Mouse (Mus musculus): ENCODE measurements around the gene Shisa7. TPM values are rescaled to one million over a fixed set of nuclear protein-coding genes. Genes with fewer than 3 reads are reported as not detected.

The Shisa7 gene
- polyA plus RNA-seq (2014; fragmentation: Illumina TruSeq; extraction: RNeasy Lipid Tissue Mini Kit (QIAGEN cat#74804)), result 0.57 TPM

DNA sequence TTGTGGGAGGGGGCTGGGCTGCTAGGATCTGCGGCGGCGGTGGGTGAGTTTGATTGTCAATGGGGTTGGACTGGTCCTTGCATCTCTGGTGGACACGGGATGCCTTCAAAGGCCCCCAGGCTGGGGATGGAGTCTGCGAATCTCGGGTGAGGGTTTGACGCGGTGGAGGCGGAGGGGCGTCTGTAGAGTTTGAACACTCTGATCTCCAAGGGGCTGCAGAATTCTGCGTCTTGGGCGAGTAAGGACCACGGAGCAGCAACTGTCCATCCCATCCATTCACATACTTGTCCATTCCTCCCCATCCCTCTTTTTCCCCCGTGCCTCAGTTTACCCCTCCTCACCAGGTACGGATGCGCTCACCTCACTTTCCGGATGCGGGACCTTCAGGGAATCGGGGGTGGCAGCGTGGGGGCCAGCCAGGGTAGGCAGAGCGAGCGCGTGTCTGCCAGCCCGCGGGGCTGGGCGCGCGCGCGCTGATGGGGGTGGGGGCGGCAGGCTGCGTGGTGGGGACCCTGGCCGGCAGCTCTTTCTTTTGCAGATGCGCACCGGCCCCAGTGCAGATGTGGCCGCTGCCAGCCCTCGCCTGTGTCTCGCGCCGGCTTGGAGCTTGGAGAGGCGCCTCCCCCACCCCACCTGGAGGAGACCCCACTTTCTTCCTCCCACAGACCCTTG is at the start of gene Shisa7:
Gene Shisa7, minus strand, starts transcription at position 452 of the 672 bp plus-strand sequence.

GRCm38 (mm10) chr7:4876753-4877221 is 32.3 kb upstream of the Shisa7 start, which contains the start of gene Isoc2a:
Gene Isoc2a (plus strand): TSS chr7:4877153.

DNA sequence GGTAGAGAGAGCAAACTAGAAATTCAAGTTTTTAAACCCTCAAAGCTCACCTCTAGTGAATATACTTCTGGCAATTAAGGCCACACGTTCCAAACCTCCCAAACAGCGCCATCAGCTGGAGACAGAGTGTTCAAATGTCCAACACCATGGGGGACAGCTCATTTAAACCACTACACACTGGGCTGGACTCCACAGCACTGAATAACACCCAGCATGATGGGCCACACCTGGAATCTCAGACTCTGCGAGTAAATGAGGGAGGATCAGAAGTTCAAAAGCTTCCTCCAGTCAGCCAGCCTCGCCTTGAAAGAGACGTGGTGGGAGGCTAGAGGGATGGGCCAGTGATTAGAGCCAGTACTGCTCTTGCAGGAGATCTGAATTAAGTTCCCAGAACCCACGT is 25.6 kb upstream of the Shisa7 start, which contains the start of gene Isoc2b:
Gene Isoc2b, minus strand, starts transcription at position 126 of the 400 bp plus-strand sequence.

DNA sequence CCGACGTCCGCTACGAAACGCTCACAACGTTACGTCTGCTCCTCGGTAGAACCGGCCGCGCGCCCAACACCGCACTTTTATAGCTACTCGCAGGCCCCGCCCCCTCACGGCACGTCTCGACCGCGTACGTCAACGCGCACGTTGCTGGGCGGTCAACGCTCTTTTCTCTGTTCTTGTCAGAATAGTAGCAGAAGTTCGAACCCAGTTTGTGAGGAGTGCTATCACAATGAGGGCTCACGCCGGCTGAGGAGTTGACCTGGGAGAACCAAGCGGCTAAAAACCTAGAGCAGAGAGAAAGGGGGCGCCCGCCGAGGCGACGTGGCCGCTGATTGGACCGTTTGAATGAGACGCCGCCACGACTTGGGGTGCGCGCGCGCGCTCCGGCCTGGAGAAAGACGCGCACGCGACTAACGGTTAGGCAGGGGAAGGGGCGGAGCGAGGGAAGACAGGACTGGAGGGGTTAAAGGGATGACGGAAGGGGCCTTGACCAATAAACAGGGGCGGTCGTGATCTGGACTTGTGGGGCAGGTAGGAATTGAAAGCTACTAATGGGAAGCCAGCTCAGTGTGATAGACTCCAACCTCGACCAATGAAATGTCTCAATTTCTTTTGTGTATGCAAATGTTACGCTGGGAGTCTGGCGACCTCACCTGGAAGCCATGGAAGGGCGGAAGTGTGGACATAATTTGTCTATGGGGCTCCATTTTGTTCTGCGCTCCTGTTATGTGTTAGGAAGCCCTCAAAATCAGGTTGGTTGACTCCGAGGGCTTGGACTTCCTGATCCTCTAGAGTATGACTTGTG is 32.0 kb downstream of the Shisa7 start, which contains the start of gene Ube2s:
Gene Ube2s, minus strand, starts transcription at position 288 of the 802 bp plus-strand sequence.

GRCm38 (mm10) chr7:4792278-4793212 is 52.0 kb downstream of the Shisa7 start, which contains the start of gene Rpl28:
Gene Rpl28 (plus strand): TSS chr7:4792874.

DNA sequence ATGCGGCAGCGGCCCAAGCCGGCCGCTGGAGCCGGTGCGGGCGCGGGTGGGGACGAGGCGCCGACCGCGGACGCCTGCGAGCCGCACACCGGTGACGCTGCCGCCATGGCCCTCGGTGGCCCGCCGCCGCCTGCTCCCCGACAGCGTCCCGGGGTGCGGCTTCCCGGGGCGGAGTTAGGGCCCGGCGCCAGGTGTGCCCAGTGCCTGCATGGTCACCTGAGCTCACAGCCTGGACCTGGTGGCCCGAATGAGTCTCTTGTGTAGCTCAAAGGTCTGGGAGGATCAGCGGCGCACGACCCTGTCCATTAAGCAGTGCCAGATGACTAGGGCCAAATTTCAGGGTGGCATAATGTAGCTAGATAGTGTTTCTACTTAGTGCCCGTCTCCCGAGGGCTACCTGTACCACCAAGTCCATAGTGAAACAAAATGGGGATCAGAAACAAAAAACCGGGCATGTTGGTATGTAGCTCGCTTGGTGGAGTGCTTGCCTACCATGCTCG is 55.0 kb downstream of the Shisa7 start, which contains the start of gene Tmem238:
Gene Tmem238, minus strand, starts transcription at position 221 of the 500 bp plus-strand sequence.

GRCm38 (mm10) chr7:4782759-4783158 is 61.7 kb downstream of the Shisa7 start, which contains the start of the genes Il11 and Tmem190:
Gene Il11 (minus strand): TSS chr7:4782859.
Gene Tmem190 (plus strand): TSS chr7:4782937.

Other genes starting within 250 kb of the Shisa7 start
- not detected for gene Ptprh, start 240.7 kb downstream of the Shisa7 start, polyA plus RNA-seq (2014; fragmentation: Illumina TruSeq; extraction: RNeasy Lipid Tissue Mini Kit (QIAGEN cat#74804))
- not detected for gene Tmem86b, start 213.3 kb downstream of the Shisa7 start, polyA plus RNA-seq (2014; fragmentation: Illumina TruSeq; extraction: RNeasy Lipid Tissue Mini Kit (QIAGEN cat#74804))
- gene Ppp6r1, start 185.7 kb downstream of the Shisa7 start, polyA plus RNA-seq (2014; fragmentation: Illumina TruSeq; extraction: RNeasy Lipid Tissue Mini Kit (QIAGEN cat#74804)), result 10.6 TPM
- gene Hspbp1, start 159.6 kb downstream of the Shisa7 start, polyA plus RNA-seq (2014; fragmentation: Illumina TruSeq; extraction: RNeasy Lipid Tissue Mini Kit (QIAGEN cat#74804)), result not detected
- 0.40 TPM for gene Brsk1, start 154.1 kb downstream of the Shisa7 start, polyA plus RNA-seq (2014; fragmentation: Illumina TruSeq; extraction: RNeasy Lipid Tissue Mini Kit (QIAGEN cat#74804))
- not detected for gene Tmem150b, start 119.4 kb downstream of the Shisa7 start, polyA plus RNA-seq (2014; fragmentation: Illumina TruSeq; extraction: RNeasy Lipid Tissue Mini Kit (QIAGEN cat#74804))
- 1.2 TPM for gene Kmt5c, start 104.6 kb downstream of the Shisa7 start, polyA plus RNA-seq (2014; fragmentation: Illumina TruSeq; extraction: RNeasy Lipid Tissue Mini Kit (QIAGEN cat#74804))
- gene Cox6b2, start 91.6 kb downstream of the Shisa7 start, polyA plus RNA-seq (2014; fragmentation: Illumina TruSeq; extraction: RNeasy Lipid Tissue Mini Kit (QIAGEN cat#74804)), result not detected
- not detected for gene Fam71e2, start 73.4 kb downstream of the Shisa7 start, polyA plus RNA-seq (2014; fragmentation: Illumina TruSeq; extraction: RNeasy Lipid Tissue Mini Kit (QIAGEN cat#74804))
- not detected for gene Il11, start 61.8 kb downstream of the Shisa7 start, polyA plus RNA-seq (2014; fragmentation: Illumina TruSeq; extraction: RNeasy Lipid Tissue Mini Kit (QIAGEN cat#74804))
- gene Tmem190, start 61.8 kb downstream of the Shisa7 start, polyA plus RNA-seq (2014; fragmentation: Illumina TruSeq; extraction: RNeasy Lipid Tissue Mini Kit (QIAGEN cat#74804)), result not detected
- gene Tmem238, start 55.0 kb downstream of the Shisa7 start, polyA plus RNA-seq (2014; fragmentation: Illumina TruSeq; extraction: RNeasy Lipid Tissue Mini Kit (QIAGEN cat#74804)), result 0.46 TPM
- gene Rpl28, start 51.8 kb downstream of the Shisa7 start, polyA plus RNA-seq (2014; fragmentation: Illumina TruSeq; extraction: RNeasy Lipid Tissue Mini Kit (QIAGEN cat#74804)), result 14.1 TPM
- 2.0 TPM for gene Ube2s, start 32.1 kb downstream of the Shisa7 start, polyA plus RNA-seq (2014; fragmentation: Illumina TruSeq; extraction: RNeasy Lipid Tissue Mini Kit (QIAGEN cat#74804))
- gene Isoc2b, start 25.6 kb upstream of the Shisa7 start, polyA plus RNA-seq (2014; fragmentation: Illumina TruSeq; extraction: RNeasy Lipid Tissue Mini Kit (QIAGEN cat#74804)), result 1.9 TPM
- 1.7 TPM for gene Isoc2a, start 32.5 kb upstream of the Shisa7 start, polyA plus RNA-seq (2014; fragmentation: Illumina TruSeq; extraction: RNeasy Lipid Tissue Mini Kit (QIAGEN cat#74804))
- gene Gm36210, start 61.8 kb upstream of the Shisa7 start, polyA plus RNA-seq (2014; fragmentation: Illumina TruSeq; extraction: RNeasy Lipid Tissue Mini Kit (QIAGEN cat#74804)), result not detected
- not detected for gene Zfp628, start 70.5 kb upstream of the Shisa7 start, polyA plus RNA-seq (2014; fragmentation: Illumina TruSeq; extraction: RNeasy Lipid Tissue Mini Kit (QIAGEN cat#74804))
- gene Nat14, start 77.3 kb upstream of the Shisa7 start, polyA plus RNA-seq (2014; fragmentation: Illumina TruSeq; extraction: RNeasy Lipid Tissue Mini Kit (QIAGEN cat#74804)), result 0.57 TPM
- gene Ssc5d, start 81.1 kb upstream of the Shisa7 start, polyA plus RNA-seq (2014; fragmentation: Illumina TruSeq; extraction: RNeasy Lipid Tissue Mini Kit (QIAGEN cat#74804)), result 0.14 TPM
- 0.40 TPM for gene Sbk2, start 119.7 kb upstream of the Shisa7 start, polyA plus RNA-seq (2014; fragmentation: Illumina TruSeq; extraction: RNeasy Lipid Tissue Mini Kit (QIAGEN cat#74804))
- 0.51 TPM for gene Sbk3, start 126.5 kb upstream of the Shisa7 start, polyA plus RNA-seq (2014; fragmentation: Illumina TruSeq; extraction: RNeasy Lipid Tissue Mini Kit (QIAGEN cat#74804))
- gene Zfp579, start 151.5 kb upstream of the Shisa7 start, polyA plus RNA-seq (2014; fragmentation: Illumina TruSeq; extraction: RNeasy Lipid Tissue Mini Kit (QIAGEN cat#74804)), result 16.0 TPM
- gene Zfp524, start 169.7 kb upstream of the Shisa7 start, polyA plus RNA-seq (2014; fragmentation: Illumina TruSeq; extraction: RNeasy Lipid Tissue Mini Kit (QIAGEN cat#74804)), result not detected
- 22.1 TPM for gene Fiz1, start 170.0 kb upstream of the Shisa7 start, polyA plus RNA-seq (2014; fragmentation: Illumina TruSeq; extraction: RNeasy Lipid Tissue Mini Kit (QIAGEN cat#74804))
- not detected for gene Gm44973, start 170.8 kb upstream of the Shisa7 start, polyA plus RNA-seq (2014; fragmentation: Illumina TruSeq; extraction: RNeasy Lipid Tissue Mini Kit (QIAGEN cat#74804))
- 5.3 TPM for gene Zfp865, start 175.7 kb upstream of the Shisa7 start, polyA plus RNA-seq (2014; fragmentation: Illumina TruSeq; extraction: RNeasy Lipid Tissue Mini Kit (QIAGEN cat#74804))
- gene Ccdc106, start 175.9 kb upstream of the Shisa7 start, polyA plus RNA-seq (2014; fragmentation: Illumina TruSeq; extraction: RNeasy Lipid Tissue Mini Kit (QIAGEN cat#74804)), result not detected
- gene 4632433K11Rik, start 189.4 kb upstream of the Shisa7 start, polyA plus RNA-seq (2014; fragmentation: Illumina TruSeq; extraction: RNeasy Lipid Tissue Mini Kit (QIAGEN cat#74804)), result 3.3 TPM
- gene Zfp784, start 193.8 kb upstream of the Shisa7 start, polyA plus RNA-seq (2014; fragmentation: Illumina TruSeq; extraction: RNeasy Lipid Tissue Mini Kit (QIAGEN cat#74804)), result 4.2 TPM
- 2.1 TPM for gene Zfp580, start 206.8 kb upstream of the Shisa7 start, polyA plus RNA-seq (2014; fragmentation: Illumina TruSeq; extraction: RNeasy Lipid Tissue Mini Kit (QIAGEN cat#74804))
- 9.1 TPM for gene U2af2, start 217.4 kb upstream of the Shisa7 start, polyA plus RNA-seq (2014; fragmentation: Illumina TruSeq; extraction: RNeasy Lipid Tissue Mini Kit (QIAGEN cat#74804))
- 1.4 TPM for gene Epn1, start 235.5 kb upstream of the Shisa7 start, polyA plus RNA-seq (2014; fragmentation: Illumina TruSeq; extraction: RNeasy Lipid Tissue Mini Kit (QIAGEN cat#74804))

Measured in ovary, adult 10 weeks (tissue).